Mouse (Mus musculus) CH12.LX (cell line): ENCODE data around the gene Higd1c. TPM values are rescaled to one million over a fixed set of nuclear protein-coding genes. Genes with fewer than 3 reads are reported as not detected.

ENCODE experiments used
- DNase-seq: peaks from one replicate; pipeline ENCODE4 v3.0.0-alpha.2; 2013; ENCODE audit errors: extremely low read depth
- H3K27ac ChIP-seq: 2 replicates; pipeline ENCODE4 v1.5.1; 2012; ENCODE audit warnings: low read depth, mild to moderate bottlenecking, control low read depth, moderate library complexity; ENCODE audit not compliant: insufficient read depth
- H3K27me3 ChIP-seq: replicated peaks from 2 replicates; pipeline ENCODE3; 2012; ENCODE audit warnings: inconsistent platforms
- H3K36me3 ChIP-seq, 2 experiments: replicated peaks in 1 of 2; 2 replicates each; pipeline versions ENCODE3 to v1.6.1; 2012; ENCODE audit warnings: inconsistent platforms in 1 of 2, low read length in 1 of 2, mild to moderate bottlenecking in 1 of 2, mixed read lengths in 1 of 2, moderate library complexity in 1 of 2; ENCODE audit not compliant: control insufficient read depth in 1 of 2, insufficient read depth in 1 of 2
- H3K4me1 ChIP-seq, 2 experiments: 2 replicates each; pipeline ENCODE4 v1.6.1; 2012; ENCODE audit warnings: inconsistent platforms in 1 of 2, moderate library complexity in 1 of 2; ENCODE audit not compliant: insufficient read depth in 2 of 2, control insufficient read depth in 1 of 2
- H3K4me2 ChIP-seq: 2 replicates; pipeline ENCODE4 v1.6.1; 2012; ENCODE audit warnings: low read depth, mild to moderate bottlenecking, control low read depth; ENCODE audit not compliant: poor library complexity, insufficient read depth, severe bottlenecking
- H3K4me3 ChIP-seq, 3 experiments: fragments of 150-350 bp in 1 of 3; sonication (generic) in 1 of 3; replicated peaks in 1 of 3; 2 replicates each; pipeline versions ENCODE3 to v1.5.1; 2011 to 2012; ENCODE audit warnings: low read depth in 2 of 3, low read length in 2 of 3, mild to moderate bottlenecking in 2 of 3, moderate library complexity in 2 of 3, control low read depth in 1 of 3, improper control_type of control experiment in 1 of 3, inconsistent platforms in 1 of 3, mixed read lengths in 1 of 3; ENCODE audit not compliant: poor library complexity in 1 of 3
- H3K79me2 ChIP-seq: replicated peaks from 2 replicates; pipeline ENCODE4 v1.6.1; 2012; ENCODE audit warnings: mild to moderate bottlenecking, moderate library complexity; ENCODE audit not compliant: control insufficient read depth, poor library complexity, insufficient read depth, severe bottlenecking; ENCODE audit errors: extremely low read depth
- H3K9ac ChIP-seq: 2 replicates; pipeline ENCODE4 v1.6.1; 2012; ENCODE audit warnings: low read depth, mild to moderate bottlenecking, control low read depth, moderate library complexity; ENCODE audit not compliant: insufficient read depth
- H3K9me3 ChIP-seq: replicated peaks from 2 replicates; pipeline ENCODE3; 2012; ENCODE audit warnings: low read length, inconsistent platforms, mixed read lengths
- BHLHE40 ChIP-seq: IDR thresholded peaks from 2 replicates; pipeline ENCODE4 v1.6.1; 2011; ENCODE audit warnings: mild to moderate bottlenecking, low read depth, low read length, improper control_type of control experiment
- CTCF ChIP-seq, 2 experiments: IDR thresholded peaks in 1 of 2; conservative IDR thresholded peaks in 1 of 2; 2 replicates each; pipeline ENCODE4 v1.5.1; 2011 to 2012; ENCODE audit warnings: low read depth in 2 of 2, low read length in 2 of 2, improper control_type of control experiment in 1 of 2, inconsistent platforms in 1 of 2, mild to moderate bottlenecking in 1 of 2, moderate library complexity in 1 of 2
- GABPA ChIP-seq: IDR thresholded peaks from 2 replicates; pipeline ENCODE4 v1.6.1; 2012; ENCODE audit warnings: low read depth, low read length, improper control_type of control experiment, inconsistent platforms; ENCODE audit not compliant: insufficient replicate concordance
- HCFC1 ChIP-seq: IDR thresholded peaks from 2 replicates; pipeline ENCODE4 v1.6.1; 2012; ENCODE audit warnings: low read depth, mild to moderate bottlenecking, inconsistent platforms, low read length, improper control_type of control experiment
- JUN ChIP-seq: IDR thresholded peaks from 2 replicates; pipeline ENCODE4 v1.6.1; 2011; ENCODE audit warnings: low read depth, mild to moderate bottlenecking, low read length, improper control_type of control experiment, moderate library complexity; ENCODE audit not compliant: insufficient read depth
- JUND ChIP-seq: conservative IDR thresholded peaks from 2 replicates; pipeline ENCODE4 v1.6.1; 2011; ENCODE audit warnings: low read depth, low read length, improper control_type of control experiment
- KAT2A ChIP-seq: IDR thresholded peaks from 2 replicates; pipeline ENCODE4 v1.6.1; 2012; ENCODE audit warnings: low read length, improper control_type of control experiment, inconsistent platforms; ENCODE audit not compliant: insufficient replicate concordance
- MAFK ChIP-seq: IDR thresholded peaks from 2 replicates; pipeline ENCODE4 v1.6.1; 2011; ENCODE audit warnings: low read length, improper control_type of control experiment; ENCODE audit not compliant: insufficient replicate concordance
- MAZ ChIP-seq: IDR thresholded peaks from 2 replicates; pipeline ENCODE4 v1.6.1; 2012; ENCODE audit warnings: low read depth, mild to moderate bottlenecking, inconsistent platforms, low read length, improper control_type of control experiment, moderate library complexity
- MEF2A ChIP-seq: IDR thresholded peaks from 2 replicates; pipeline ENCODE4 v1.6.1; 2014; ENCODE audit warnings: low read depth, mild to moderate bottlenecking, inconsistent platforms, low read length, improper control_type of control experiment, borderline replicate concordance
- MYC ChIP-seq: IDR thresholded peaks from 2 replicates; pipeline ENCODE4 v1.6.1; 2011; ENCODE audit warnings: low read depth, mild to moderate bottlenecking, improper control_type of control experiment, low read length
- NELFE ChIP-seq: IDR thresholded peaks from 2 replicates; pipeline ENCODE4 v1.6.1; 2011; ENCODE audit warnings: low read depth, low read length, improper control_type of control experiment
- NRF1 ChIP-seq: IDR thresholded peaks from 2 replicates; pipeline ENCODE4 v1.6.1; 2014; ENCODE audit warnings: low read depth, mild to moderate bottlenecking, inconsistent platforms, low read length, improper control_type of control experiment, moderate library complexity
- PAX5 ChIP-seq: IDR thresholded peaks from 2 replicates; pipeline ENCODE4 v1.6.1; 2012; ENCODE audit warnings: low read length, inconsistent platforms, mixed read lengths
- POLR2A ChIP-seq: IDR thresholded peaks from 2 replicates; pipeline ENCODE4 v1.6.1; 2011; ENCODE audit warnings: low read depth, mild to moderate bottlenecking, improper control_type of control experiment, low read length
- POLR2AphosphoS2 ChIP-seq: IDR thresholded peaks from 2 replicates; pipeline ENCODE4 v1.6.1; 2011; ENCODE audit warnings: low read depth, low read length, improper control_type of control experiment
- RCOR1 ChIP-seq: conservative IDR thresholded peaks from 2 replicates; pipeline ENCODE4 v1.6.1; 2012; ENCODE audit warnings: low read depth, mild to moderate bottlenecking, inconsistent platforms, low read length, improper control_type of control experiment
- SIN3A ChIP-seq: IDR thresholded peaks from 2 replicates; pipeline ENCODE4 v1.6.1; 2012; ENCODE audit warnings: low read length, improper control_type of control experiment, inconsistent platforms
- SMC3 ChIP-seq: IDR thresholded peaks from 2 replicates; pipeline ENCODE4 v1.6.1; 2011; ENCODE audit warnings: low read depth, low read length, improper control_type of control experiment
- TCF12 ChIP-seq: IDR thresholded peaks from 2 replicates; pipeline ENCODE4 v1.6.1; 2014; ENCODE audit warnings: low read depth, mild to moderate bottlenecking, inconsistent platforms, low read length, improper control_type of control experiment
- UBTF ChIP-seq: IDR thresholded peaks from 2 replicates; pipeline ENCODE4 v1.6.1; 2012; ENCODE audit warnings: low read depth, mild to moderate bottlenecking, inconsistent platforms, low read length, improper control_type of control experiment, moderate library complexity
- USF1 ChIP-seq: IDR thresholded peaks from 2 replicates; pipeline ENCODE4 v1.6.1; 2014; ENCODE audit warnings: low read depth, mild to moderate bottlenecking, inconsistent platforms, low read length, improper control_type of control experiment
- USF2 ChIP-seq: conservative IDR thresholded peaks from 2 replicates; pipeline ENCODE4 v1.6.1; 2011; ENCODE audit warnings: low read depth, low read length, improper control_type of control experiment
- ZC3H11A ChIP-seq: IDR thresholded peaks from 2 replicates; pipeline ENCODE4 v1.6.1; 2012; ENCODE audit warnings: low read depth, mild to moderate bottlenecking, inconsistent platforms, low read length, improper control_type of control experiment
- ZKSCAN1 ChIP-seq: IDR thresholded peaks from 2 replicates; pipeline ENCODE4 v1.6.1; 2012; ENCODE audit warnings: low read depth, inconsistent platforms, low read length, improper control_type of control experiment, borderline replicate concordance
- ZMIZ1 ChIP-seq: IDR thresholded peaks from 2 replicates; pipeline ENCODE4 v1.6.1; 2012; ENCODE audit warnings: low read depth, mild to moderate bottlenecking, inconsistent platforms, low read length, improper control_type of control experiment
- ZNF384 ChIP-seq: IDR thresholded peaks from 2 replicates; pipeline ENCODE4 v1.6.1; 2012; ENCODE audit warnings: low read depth, low read length, improper control_type of control experiment, inconsistent platforms
- dilution Hi-C: fragments of 300-500 bp; cut with MboI; formaldehyde crosslinking; loops from 2 replicates; pipeline ENCODE4 v1.14.3; 2020; ENCODE audit warnings: low sequenced_read_pairs; ENCODE audit not compliant: extremely low pct_unique_long_range_greater_than_20kb, extremely low pct_ligation_motif_present
- in situ Hi-C: fragments of 300-500 bp; cut with MboI; formaldehyde crosslinking; loops from 3 replicates; pipeline ENCODE4 v1.14.3; 2019; ENCODE audit warnings: low sequenced_read_pairs, low pct_ligation_motif_present, low pct_unique_long_range_greater_than_20kb, mixed read lengths
- polyA plus RNA-seq: library from polyadenylated mRNA; unstranded; fragments of >175 nt; gene quantifications from 2 replicates; pipeline ENCODE4 v1.2.1, GENCODE M21; 2012; ENCODE audit warnings: low read depth; ENCODE audit not compliant: insufficient read length
- total RNA-seq, 2 experiments: library from RNA; depleted of rRNA; stranded (reverse); fragments of 300-350 nt in 1 of 2; fragments of >200 nt in 1 of 2; gene quantifications; 2 replicates each; pipeline ENCODE4 v1.2.3; 2012 to 2014

Higd1c gene
- total and polyA plus RNA-seq, 3 experiments, result not detected

DNA sequence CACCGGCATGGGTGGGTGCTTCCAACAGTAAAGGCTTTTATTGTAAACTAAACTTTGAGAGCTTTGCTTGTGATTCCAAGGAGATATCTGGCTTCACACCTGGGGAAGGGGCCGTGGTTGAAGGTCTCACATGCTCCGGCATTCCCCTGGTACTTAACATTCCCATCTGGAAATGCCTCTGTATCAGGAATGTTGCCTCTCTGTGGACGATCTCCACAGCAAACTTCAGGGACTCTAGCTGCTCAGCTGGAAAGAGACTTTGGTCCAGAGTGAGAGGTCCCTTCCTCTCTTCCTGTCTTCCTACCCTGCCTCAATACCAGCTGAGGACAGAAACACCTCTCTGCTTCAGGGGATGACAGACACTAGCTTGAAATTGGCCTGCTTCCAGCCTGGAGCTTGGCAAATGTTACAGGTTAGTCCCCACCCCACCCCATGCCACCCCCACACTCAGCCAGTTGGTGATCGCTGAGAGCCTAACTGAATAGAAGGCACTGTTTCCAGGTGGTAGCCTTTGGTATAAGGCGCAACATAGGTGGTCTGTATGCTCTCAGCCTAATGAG is 12.8 kb upstream of the Higd1c start:
- no peaks in the 10 kb centered on the region for H3K79me2 ChIP-seq
- no peak for DNase-seq
- H3K4me2 ChIP-seq, result no peak overlapping the region
- no peak overlapping the region for H3K9ac ChIP-seq
- in situ Hi-C loops (no loop called here), dilution Hi-C loops (no loop called here)
- TF ChIP-seq CTCF (conservative IDR thresholded peaks at IDR 0.05 in 1 of 2, IDR thresholded peaks at IDR 0.05 in 1 of 2; ENCODE audit: low read depth in 2 of 2, low read length in 2 of 2) (no peak), ZC3H11A (no peak), POLR2A (no peak), ZMIZ1 (no peak), NRF1 (no peak), JUN (no peak), KAT2A (no peak), NELFE (no peak), UBTF (no peak), ZNF384 (no peak), MAZ (no peak), RCOR1 (no peak), BHLHE40 (no peak), JUND (no peak), GABPA (no peak), SIN3A (no peak), ZKSCAN1 (no peak), MYC (no peak), HCFC1 (no peak), MEF2A (no peak)
- H3K4me1 ChIP-seq, result peaks cover 2 to 4% of the 10 kb centered on the region in 2 experiments; a peak in 1 of 4 replicates
- H3K27me3 ChIP-seq, result peaks cover 4% of the 10 kb centered on the region
- H3K27ac ChIP-seq, result no peak overlapping the region
- no peak overlapping the region for H3K4me3 ChIP-seq
- H3K36me3 ChIP-seq, result no peaks in the 10 kb centered on the region
- H3K9me3 ChIP-seq, result no peaks in the 10 kb centered on the region

DNA sequence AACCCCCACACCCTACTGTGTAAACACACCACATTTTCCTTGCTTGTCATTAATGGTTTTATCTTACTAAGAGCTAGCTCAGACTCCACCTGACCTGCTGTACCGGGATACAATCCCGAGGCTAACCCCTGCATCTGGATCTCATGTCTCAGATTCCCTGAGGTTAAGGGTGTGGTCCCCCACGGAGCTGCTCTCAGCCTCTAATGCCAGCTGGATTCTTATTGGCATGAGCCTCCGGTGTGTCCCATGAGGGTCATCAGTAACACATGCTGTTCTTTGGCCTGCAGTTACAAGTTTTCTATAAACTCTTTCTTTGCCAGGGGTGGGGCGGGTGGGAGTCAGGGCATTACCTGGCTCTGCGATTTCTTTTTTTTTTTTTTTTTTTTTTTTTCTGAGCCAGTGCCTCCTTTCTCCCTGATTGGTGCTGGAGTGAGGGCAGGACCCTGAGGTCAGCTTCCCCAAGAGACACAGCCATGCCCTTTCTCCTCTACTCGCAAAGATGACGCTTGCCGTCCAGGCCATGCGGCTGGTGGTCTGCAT is 11.6 kb upstream of the Higd1c start, which contains the start of the genes Methig1 and Mettl7a2:
Methig1 (plus strand) TSS at position 439 of the 540 bp plus-strand sequence.
Mettl7a2 (plus strand) TSS at position 490 of the 540 bp plus-strand sequence.
- H3K27me3 ChIP-seq, result peaks cover 4% of the 10 kb centered on the region
- H3K36me3 ChIP-seq, result no peaks in the 10 kb centered on the region
- no peak for TF ChIP-seq MYC
- no peak for TF ChIP-seq NRF1
- TF ChIP-seq TCF12, result no peak
- TF ChIP-seq ZNF384, result no peak
- no peak for TF ChIP-seq USF2
- no peak for TF ChIP-seq MAFK
- TF ChIP-seq ZKSCAN1, result no peak
- TF ChIP-seq POLR2AphosphoS2, result no peak
- TF ChIP-seq SMC3, result no peak
- no peak for TF ChIP-seq PAX5
- no peak for TF ChIP-seq BHLHE40
- TF ChIP-seq JUN, result no peak
- TF ChIP-seq USF1, result no peak
- TF ChIP-seq UBTF, result no peak
- H3K4me3 ChIP-seq, result no peak within 1 kb of the TSS
- no peak within 1 kb of the TSS for H3K4me2 ChIP-seq
- H3K9ac ChIP-seq, result no peak within 1 kb of the TSS
- no peaks in the 10 kb centered on the region for H3K79me2 ChIP-seq
- dilution Hi-C loops, result no loop called here
- in situ Hi-C loops, result no loop called here
- H3K9me3 ChIP-seq, result no peaks in the 10 kb centered on the region
- peaks cover 2 to 4% of the 10 kb centered on the region in 2 experiments; a peak in 1 of 4 replicates for H3K4me1 ChIP-seq
- no peak for DNase-seq
- no peak within 1 kb of the TSS for H3K27ac ChIP-seq
